Mouse (Mus musculus): ENCODE results near the gene Aldh16a1.
"Not testable (repeated sequence)": the region's sequence is repeated elsewhere in the genome, so short reads cannot be mapped to it uniquely, and the experiment has no call there.

The Aldh16a1 gene

GRCm38 (mm10) chr7:45155590-45155989 lies 1.2 kb upstream of the Aldh16a1 start:
- no peak for DNase-seq

GRCm38 (mm10) chr7:45154993-45155514 lies 670 bp upstream of the Aldh16a1 start:
- peak in 1 of 2 experiments; percentile 48 for DNase-seq

GRCm38 (mm10) chr7:45153586-45153985 lies 798 bp downstream of the Aldh16a1 start:
- no peak for DNase-seq

- DNase-seq, result not testable (repeated sequence)
Measured at GRCm38 (mm10) chr7:45153052-45153451, 1.3 kb downstream of the Aldh16a1 start.

GRCm38 (mm10) chr7:45151303-45151702 lies 3.1 kb downstream of the Aldh16a1 start:
- peak; percentile 62 to 68 for DNase-seq

- no peak for DNase-seq
Measured at GRCm38 (mm10) chr7:45150321-45150720, 4.1 kb downstream of the Aldh16a1 start.

GRCm38 (mm10) chr7:45149545-45149944 lies 4.8 kb downstream of the Aldh16a1 start:
- DNase-seq, result peak in 1 of 2 experiments; percentile 53

- DNase-seq, result no peak
Measured at GRCm38 (mm10) chr7:45148534-45149098, 5.8 kb downstream of the Aldh16a1 start.

GRCm38 (mm10) chr7:45147899-45148298 lies 6.5 kb downstream of the Aldh16a1 start:
- DNase-seq, result no peak

- no peak for DNase-seq
Measured at GRCm38 (mm10) chr7:45147267-45147666, 7.1 kb downstream of the Aldh16a1 start.

GRCm38 (mm10) chr7:45145460-45145859 lies 8.9 kb downstream of the Aldh16a1 start:
- no peak for DNase-seq

GRCm38 (mm10) chr7:45144368-45145174 lies 9.8 kb downstream of the Aldh16a1 start:
- DNase-seq, result peak in 1 of 2 experiments; percentile 45

GRCm38 (mm10) chr7:45141914-45142313 lies 12.5 kb downstream of the Aldh16a1 start:
- no peak for DNase-seq

GRCm38 (mm10) chr7:45141319-45141718 lies 13.1 kb downstream of the Aldh16a1 start:
- no peak for DNase-seq

GRCm38 (mm10) chr7:45139904-45140723 lies 14.3 kb downstream of the Aldh16a1 start:
- no peak for DNase-seq

- no peak for DNase-seq
Measured at GRCm38 (mm10) chr7:45138403-45138802, 16.0 kb downstream of the Aldh16a1 start.

- DNase-seq, result no peak
Measured at GRCm38 (mm10) chr7:45137171-45138006, 17.0 kb downstream of the Aldh16a1 start.

- DNase-seq, result peak; percentile 93 to 96
Measured at GRCm38 (mm10) chr7:45135993-45136567, 18.3 kb downstream of the Aldh16a1 start, which contains the start of the genes Gm45713 and Flt3l. Gene Gm45713 (minus strand): TSS chr7:45136231. Gene Flt3l (minus strand): TSS chr7:45136432.

GRCm38 (mm10) chr7:45135370-45135769 lies 19.0 kb downstream of the Aldh16a1 start:
- DNase-seq, result no peak

- peak in 1 of 2 experiments; percentile 57 for DNase-seq
Measured at GRCm38 (mm10) chr7:45134544-45135026, 19.8 kb downstream of the Aldh16a1 start.

- no peak for DNase-seq
Measured at GRCm38 (mm10) chr7:45133446-45134159, 20.8 kb downstream of the Aldh16a1 start.

All from lung, adult 18-20 months (tissue).